Mouse (Mus musculus): ENCODE data around the gene Adgre5. TPM values are rescaled to one million over a fixed set of nuclear protein-coding genes. Genes with fewer than 3 reads are reported as not detected.

Adgre5 gene
- polyA plus RNA-seq, 1 experiment: 23.5 TPM

- Histone ChIP-seq H3K4me1 (peaks cover 78% of the 10 kb centered on the region), H3K4me3 (replicated peaks) (peak overlapping the region; percentile 97), H3K36me3 (replicated peaks; ENCODE audit: low read length) (peaks cover 12% of the 10 kb centered on the region), H3K9me3 (peaks cover 3% of the 10 kb centered on the region; the same call in 1 of the 2 replicates), H3K27me3 (replicated peaks) (no peaks in the 10 kb centered on the region)
- TF ChIP-seq GATA1 (IDR thresholded peaks at IDR 0.05; ENCODE audit: borderline replicate concordance, low read length) (no peak), FLI1 (IDR thresholded peaks at IDR 0.05; ENCODE audit: low read length) (no peak)
Measured at GRCm38 (mm10) chr8:83697374-83698220, 43.5 kb downstream of the Adgre5 start.

- H3K27me3 ChIP-seq (replicated peaks): no peaks in the 10 kb centered on the region
- no peaks in the 10 kb centered on the region for H3K9me3 ChIP-seq
- H3K36me3 ChIP-seq (replicated peaks; ENCODE audit: low read length): peaks cover 33% of the 10 kb centered on the region
- peaks cover 79% of the 10 kb centered on the region for H3K4me1 ChIP-seq
- peak overlapping the region; percentile 83 for H3K4me3 ChIP-seq (replicated peaks)
- no peak for TF ChIP-seq FLI1 (IDR thresholded peaks at IDR 0.05; ENCODE audit: low read length)
Measured at GRCm38 (mm10) chr8:83695351-83696106, 45.6 kb downstream of the Adgre5 start.

GRCm38 (mm10) chr8:83694369-83695160, 46.6 kb downstream of the Adgre5 start:
- peak overlapping the region; percentile 90 for H3K4me3 ChIP-seq (replicated peaks)
- H3K27me3 ChIP-seq (replicated peaks): no peaks in the 10 kb centered on the region
- no peak for TF ChIP-seq FLI1 (IDR thresholded peaks at IDR 0.05; ENCODE audit: low read length)
- no peak for TF ChIP-seq GATA1 (IDR thresholded peaks at IDR 0.05; ENCODE audit: borderline replicate concordance, low read length)
- H3K36me3 ChIP-seq (replicated peaks; ENCODE audit: low read length): peaks cover 42% of the 10 kb centered on the region
- H3K9me3 ChIP-seq: no peaks in the 10 kb centered on the region
- H3K4me1 ChIP-seq: peaks cover 70% of the 10 kb centered on the region

GRCm38 (mm10) chr8:83693609-83694236, 47.4 kb downstream of the Adgre5 start:
- Histone ChIP-seq H3K4me1 (peaks cover 65% of the 10 kb centered on the region), H3K27me3 (replicated peaks) (no peaks in the 10 kb centered on the region), H3K36me3 (replicated peaks; ENCODE audit: low read length) (peaks cover 48% of the 10 kb centered on the region), H3K4me3 (replicated peaks) (peak overlapping the region; percentile 90), H3K9me3 (no peaks in the 10 kb centered on the region)
- TF ChIP-seq FLI1 (IDR thresholded peaks at IDR 0.05; ENCODE audit: low read length) (no peak), GATA1 (IDR thresholded peaks at IDR 0.05; ENCODE audit: borderline replicate concordance, low read length) (no peak)

DNA sequence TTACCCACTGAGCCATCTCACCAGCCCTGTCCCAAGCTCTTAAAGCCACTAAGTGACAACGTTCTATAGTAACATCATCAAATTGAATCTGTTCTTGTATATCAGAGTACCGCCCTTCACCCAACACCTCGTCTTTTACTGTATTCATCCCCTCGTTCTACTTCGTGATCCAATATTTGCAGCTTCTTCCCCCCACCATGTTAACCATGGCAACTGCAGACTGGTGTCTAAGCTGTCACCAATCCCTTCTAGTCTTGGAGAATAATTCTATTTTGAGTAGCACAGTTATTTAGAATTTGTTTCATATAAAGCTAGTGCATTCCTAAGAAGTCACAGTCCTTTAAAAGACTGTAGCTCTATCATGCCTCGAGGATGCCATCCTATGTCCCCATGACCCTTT, 51.9 kb downstream of the Adgre5 start:
- Histone ChIP-seq H3K4me3 (replicated peaks) (no peak overlapping the region), H3K36me3 (replicated peaks; ENCODE audit: low read length) (peaks cover 85% of the 10 kb centered on the region), H3K4me1 (peaks cover 40% of the 10 kb centered on the region), H3K27me3 (replicated peaks) (no peaks in the 10 kb centered on the region), H3K9me3 (no peaks in the 10 kb centered on the region)
- TF ChIP-seq FLI1 (IDR thresholded peaks at IDR 0.05; ENCODE audit: low read length): no peak
- TF ChIP-seq GATA1 (IDR thresholded peaks at IDR 0.05; ENCODE audit: borderline replicate concordance, low read length): no peak

DNA sequence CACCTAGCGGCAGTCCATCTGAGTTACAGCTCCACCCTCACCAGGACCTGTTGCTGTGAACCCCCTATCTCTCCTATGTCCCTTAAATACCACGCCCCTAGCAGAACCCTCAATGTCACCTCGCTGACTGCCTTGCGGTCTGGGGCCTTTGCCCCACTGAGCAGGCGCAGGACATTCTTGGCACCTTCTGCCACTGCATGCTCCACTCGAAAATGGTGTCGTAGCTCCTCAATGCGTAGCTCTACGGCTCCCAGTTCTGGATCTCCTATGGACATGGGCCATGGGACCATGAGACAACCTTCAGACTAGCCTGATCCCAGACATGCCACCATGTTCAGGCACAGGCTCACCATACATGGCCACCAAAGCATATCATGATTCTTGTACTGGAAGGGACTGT, 56.6 kb downstream of the Adgre5 start:
- no peak for TF ChIP-seq FLI1 (IDR thresholded peaks at IDR 0.05; ENCODE audit: low read length)
- H3K27me3 ChIP-seq (replicated peaks): no peaks in the 10 kb centered on the region
- H3K36me3 ChIP-seq (replicated peaks; ENCODE audit: low read length): peaks cover 95% of the 10 kb centered on the region
- peaks cover 35% of the 10 kb centered on the region for H3K4me1 ChIP-seq
- H3K4me3 ChIP-seq (replicated peaks): no peak overlapping the region
- no peaks in the 10 kb centered on the region for H3K9me3 ChIP-seq

GRCm38 (mm10) chr8:83681099-83681498, 60.0 kb downstream of the Adgre5 start:
- Histone ChIP-seq H3K27me3 (replicated peaks) (no peaks in the 10 kb centered on the region), H3K4me1 (peaks cover 29% of the 10 kb centered on the region), H3K9me3 (no peaks in the 10 kb centered on the region), H3K36me3 (replicated peaks; ENCODE audit: low read length) (peaks cover 100% of the 10 kb centered on the region), H3K4me3 (replicated peaks) (no peak overlapping the region)
- TF ChIP-seq FLI1 (IDR thresholded peaks at IDR 0.05; ENCODE audit: low read length) (no peak), GATA1 (IDR thresholded peaks at IDR 0.05; ENCODE audit: borderline replicate concordance, low read length) (no peak)

GRCm38 (mm10) chr8:83680603-83681002, 60.5 kb downstream of the Adgre5 start:
- no peak overlapping the region for H3K4me3 ChIP-seq (replicated peaks)
- H3K36me3 ChIP-seq (replicated peaks; ENCODE audit: low read length): peaks cover 100% of the 10 kb centered on the region
- no peaks in the 10 kb centered on the region for H3K27me3 ChIP-seq (replicated peaks)
- no peaks in the 10 kb centered on the region for H3K9me3 ChIP-seq
- TF ChIP-seq GATA1 (IDR thresholded peaks at IDR 0.05; ENCODE audit: borderline replicate concordance, low read length) (no peak), FLI1 (IDR thresholded peaks at IDR 0.05; ENCODE audit: low read length) (no peak)
- H3K4me1 ChIP-seq: peaks cover 24% of the 10 kb centered on the region

DNA sequence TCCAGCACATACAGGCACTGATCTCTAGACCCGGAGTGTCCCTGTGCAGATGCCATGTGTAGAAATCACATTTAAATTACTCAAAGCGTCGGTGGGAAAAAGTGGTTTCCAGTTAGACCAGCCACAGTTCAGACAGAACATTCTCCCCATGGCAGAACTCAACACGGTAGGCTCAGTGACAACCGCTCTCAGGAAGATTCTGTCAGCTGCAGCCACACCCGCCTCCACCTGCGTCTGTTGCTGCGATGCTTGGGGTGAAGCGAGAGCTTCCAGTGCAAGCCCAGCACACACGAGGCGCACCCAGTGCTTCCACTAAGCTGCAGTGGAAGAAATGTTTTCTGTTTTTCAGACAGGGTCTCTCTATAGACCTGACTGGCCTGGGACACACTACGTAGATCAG, 61.3 kb downstream of the Adgre5 start:
- Histone ChIP-seq H3K4me3 (replicated peaks) (no peak overlapping the region), H3K27me3 (replicated peaks) (no peaks in the 10 kb centered on the region), H3K4me1 (peaks cover 21% of the 10 kb centered on the region), H3K36me3 (replicated peaks; ENCODE audit: low read length) (peaks cover 100% of the 10 kb centered on the region), H3K9me3 (no peaks in the 10 kb centered on the region)
- no peak for TF ChIP-seq GATA1 (IDR thresholded peaks at IDR 0.05; ENCODE audit: borderline replicate concordance, low read length)
- no peak for TF ChIP-seq FLI1 (IDR thresholded peaks at IDR 0.05; ENCODE audit: low read length)
